Mouse (Mus musculus) spleen, adult 2 months (tissue): ENCODE results near the gene Fat3.

Experiments
- CTCF ChIP-seq: fragments of 200-500 bp; IDR thresholded peaks from 2 replicates; pipeline ENCODE4 v1.5.1; 2011; ENCODE audit warnings: mild to moderate bottlenecking, inconsistent platforms; ENCODE audit not compliant: insufficient read depth, insufficient read length, insufficient replicate concordance; ENCODE audit errors: extremely low read depth
- POLR2A ChIP-seq: fragments of 200-500 bp; IDR thresholded peaks from 2 replicates; pipeline ENCODE4 v1.6.1; 2011; ENCODE audit warnings: low read depth, low read length, inconsistent platforms

GRCm38 (mm10) chr9:16093047-16093668 is 407.9 kb downstream of the Fat3 start:
- no peak for TF ChIP-seq CTCF
- no peak for TF ChIP-seq POLR2A
